Mouse (Mus musculus) adipose tissue, adult 10 weeks (tissue): Measurements from ENCODE around the gene Slitrk5. TPM values are rescaled to one million over a fixed set of nuclear protein-coding genes. Genes with fewer than 3 reads are reported as not detected.

ENCODE experiments used
- polyA plus RNA-seq: library from polyadenylated mRNA; stranded (reverse); fragments of 350-450 nt; fragmentation: Illumina TruSeq; extraction: RNeasy Lipid Tissue Mini Kit (QIAGEN cat#74804); gene quantifications from one replicate; pipeline ENCODE4 v1.2.3, GENCODE M21; 2014; ENCODE audit warnings: low read depth, low replicate concordance

Slitrk5 gene
- polyA plus RNA-seq, result 0.21 TPM

GRCm38 (mm10) chr14:111674664-111675147 is at the start of gene Slitrk5:
TSS of gene Slitrk5 (plus strand) at chr14:111675097.

